In genomic region chr7:135271011-135271410, GRCm38 (mm10) we compare ENCODE assay signal across 26 mouse cellular contexts. TPM values are rescaled to one million over a fixed set of nuclear protein-coding genes. Genes with fewer than 3 reads are reported as not detected.
"Had no signal": no experiment of that assay in that cellular context is flagged by ENCODE, and none has a peak within 500 bp of the region (broad histone marks: within the 10 kb centered on the region; RNA-seq: fewer than 3 reads in every experiment).

No protein-coding gene starts in this region.

- H3K4me2 ChIP-seq: lung, embryonic 14.5 days; midbrain, embryonic 12.5 days; neural tube, embryonic 13.5 days; neural tube, embryonic 15.5 days had no signal

- ATAC-seq: midbrain, embryonic 16.5 days had no signal

- H3K27ac ChIP-seq: midbrain, embryonic 10.5 days; midbrain, embryonic 12.5 days; neural tube, embryonic 13.5 days; neural tube, embryonic 15.5 days had no signal

- H3K4me1 ChIP-seq: midbrain, embryonic 10.5 days; midbrain, embryonic 12.5 days; neural tube, embryonic 13.5 days had no signal

- H3K27me3 ChIP-seq: midbrain, embryonic 12.5 days; neural tube, embryonic 13.5 days; neural tube, embryonic 15.5 days had no signal

- DNase-seq: lung, embryonic 14.5 days; lung, postnatal 10 days; lung, postnatal 4 days; midbrain, embryonic 14.5 days; retina, postnatal 1 day; right cerebral cortex, adult 18-20 months; right cerebral cortex, postnatal 25 days; right cerebral cortex, postnatal 4 days; spleen, adult 18-20 months; thymus, adult 18-20 months; thymus, postnatal 14 days; thymus, postnatal 36 days had no signal

- H3K9me3 ChIP-seq: midbrain, embryonic 10.5 days; midbrain, embryonic 12.5 days; neural tube, embryonic 13.5 days; neural tube, embryonic 15.5 days had no signal

- H3K9ac ChIP-seq: lung, embryonic 14.5 days; midbrain, embryonic 12.5 days; neural tube, embryonic 13.5 days; neural tube, embryonic 15.5 days had no signal

- H3K4me3 ChIP-seq: midbrain, embryonic 10.5 days; midbrain, embryonic 12.5 days; myocyte; neural tube, embryonic 13.5 days; neural tube, embryonic 15.5 days had no signal

- H3K36me3 ChIP-seq: midbrain, embryonic 10.5 days; midbrain, embryonic 12.5 days; neural tube, embryonic 13.5 days; neural tube, embryonic 15.5 days had no signal

RNA-seq across cellular contexts. Expression of gene Nps, which starts 12.5 kb away (rescaled TPM):
- total RNA-seq: megakaryocyte, adult 5-6 weeks; megakaryocyte-erythroid progenitor cell, adult 5-6 weeks had no signal
- polyA plus RNA-seq: lung, embryonic 14.5 days; lung, embryonic 16.5 days; midbrain, embryonic 10.5 days; midbrain, embryonic 12.5 days; midbrain, embryonic 14.5 days; neural tube, embryonic 11.5 days; neural tube, embryonic 13.5 days; neural tube, embryonic 15.5 days; small intestine, adult 2 months; stomach, embryonic 14.5 days; stomach, embryonic 16.5 days; thymus, postnatal 0 days had no signal
